Mouse (Mus musculus): Measurements from ENCODE around the gene Inhbe.

DNA sequence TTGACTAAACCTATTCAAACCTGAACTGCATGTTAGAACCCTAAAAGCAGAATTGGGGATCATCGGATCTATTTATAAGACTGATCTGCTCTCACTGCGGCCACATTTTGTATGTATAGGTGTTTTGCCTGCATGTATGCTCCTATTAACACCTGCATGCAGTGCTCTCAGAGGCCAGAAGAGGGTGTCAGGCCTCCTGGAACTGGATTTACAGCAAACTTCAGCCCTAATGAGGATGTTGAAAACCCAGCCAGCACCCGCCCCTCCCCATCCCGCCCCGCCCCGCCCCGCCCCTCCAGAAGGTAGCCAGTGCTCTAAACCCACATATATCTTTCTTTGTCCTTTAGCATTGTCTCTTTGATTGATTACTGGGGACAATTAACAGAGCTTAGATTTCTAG, 29.7 kb downstream of the Inhbe start:
- TF ChIP-seq CHD2 (IDR thresholded peaks at IDR 0.05; ENCODE audit: low read depth, low read length), result no peak
- TF ChIP-seq ZNF384 (IDR thresholded peaks at IDR 0.05; ENCODE audit: low read depth, low read length), result no peak
- TF ChIP-seq HCFC1 (IDR thresholded peaks at IDR 0.05; ENCODE audit: borderline replicate concordance, insufficient read depth, low read length), result no peak
